Mouse (Mus musculus): Measurements from ENCODE around the gene Endod1. TPM values are rescaled to one million over a fixed set of nuclear protein-coding genes. Genes with fewer than 3 reads are reported as not detected.

Gene Endod1
- polyA plus RNA-seq, 1 experiment: 35.0 TPM

DNA sequence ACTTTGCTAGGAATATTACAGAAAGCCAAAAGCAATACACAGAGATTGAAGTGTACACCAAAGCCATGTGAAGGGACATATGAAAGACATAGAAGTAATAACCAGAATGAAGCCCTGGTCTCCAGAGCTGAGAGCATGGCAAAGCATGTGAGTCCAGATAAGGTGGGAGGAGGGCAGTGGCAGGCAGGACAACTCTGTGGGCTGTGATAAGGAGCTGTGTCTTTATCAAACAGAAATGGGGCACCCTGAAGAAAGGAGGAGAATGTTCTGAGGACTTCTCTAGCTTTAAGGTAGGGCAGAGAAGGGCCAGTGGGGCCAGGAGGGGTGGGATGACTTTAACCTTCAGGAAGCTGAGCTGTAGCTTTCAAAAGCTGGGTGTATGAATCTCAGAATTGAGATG is 12.0 kb downstream of the Endod1 start:
- H3K4me3 ChIP-seq (ENCODE audit: extremely low read depth, insufficient read depth, insufficient read length): no peak overlapping the region
- H3K4me1 ChIP-seq (ENCODE audit: control insufficient read depth, insufficient read depth, insufficient read length): peaks cover 18% of the 10 kb centered on the region
- no peaks in the 10 kb centered on the region for H3K27me3 ChIP-seq (ENCODE audit: control insufficient read depth, insufficient read depth, low read length)
- DNase-seq (ENCODE audit: low read depth in 1 of 2, low spot score in 2 of 2): no peak
- H3K27ac ChIP-seq (ENCODE audit: insufficient read depth, low read length): no peak overlapping the region
- H3K36me3 ChIP-seq (ENCODE audit: control insufficient read depth, insufficient read depth, low read length): no peaks in the 10 kb centered on the region
- no peak for TF ChIP-seq CTCF (IDR thresholded peaks at IDR 0.05; ENCODE audit: extremely low read depth, insufficient read depth, insufficient read length, insufficient replicate concordance)
- TF ChIP-seq POLR2A (IDR thresholded peaks at IDR 0.05; ENCODE audit: low read depth, low read length): no peak

DNA sequence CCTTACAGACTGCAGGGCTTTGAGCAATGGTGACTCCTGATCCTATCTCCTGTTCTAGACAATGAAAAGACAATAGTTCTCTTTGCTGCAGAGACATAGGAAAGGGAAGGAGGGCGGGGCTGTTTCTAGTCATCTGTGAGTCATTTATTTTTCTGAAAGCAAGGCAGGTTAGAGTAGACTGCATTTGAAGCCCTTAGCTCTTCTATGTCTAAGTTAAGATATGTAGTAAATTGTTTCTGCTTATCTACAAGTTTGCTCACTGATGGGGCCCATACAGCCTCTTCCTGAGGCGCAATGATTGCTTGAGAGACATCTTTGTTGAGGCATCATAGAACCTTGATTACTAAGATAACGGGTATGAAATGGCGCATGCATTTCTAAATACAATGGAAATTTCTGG is 13.5 kb downstream of the Endod1 start:
- no peak for DNase-seq (ENCODE audit: low read depth in 1 of 2, low spot score in 2 of 2)
- Histone ChIP-seq H3K36me3 (ENCODE audit: control insufficient read depth, insufficient read depth, low read length) (no peaks in the 10 kb centered on the region), H3K4me3 (ENCODE audit: extremely low read depth, insufficient read depth, insufficient read length) (no peak overlapping the region), H3K4me1 (ENCODE audit: control insufficient read depth, insufficient read depth, insufficient read length) (peaks cover 18% of the 10 kb centered on the region), H3K27ac (ENCODE audit: insufficient read depth, low read length) (no peak overlapping the region), H3K27me3 (ENCODE audit: control insufficient read depth, insufficient read depth, low read length) (no peaks in the 10 kb centered on the region)
- TF ChIP-seq CTCF (IDR thresholded peaks at IDR 0.05; ENCODE audit: extremely low read depth, insufficient read depth, insufficient read length, insufficient replicate concordance) (no peak), POLR2A (IDR thresholded peaks at IDR 0.05; ENCODE audit: low read depth, low read length) (no peak)
- WGBS: 92% methylated on average over 4 of the region's 4 CpGs

DNA sequence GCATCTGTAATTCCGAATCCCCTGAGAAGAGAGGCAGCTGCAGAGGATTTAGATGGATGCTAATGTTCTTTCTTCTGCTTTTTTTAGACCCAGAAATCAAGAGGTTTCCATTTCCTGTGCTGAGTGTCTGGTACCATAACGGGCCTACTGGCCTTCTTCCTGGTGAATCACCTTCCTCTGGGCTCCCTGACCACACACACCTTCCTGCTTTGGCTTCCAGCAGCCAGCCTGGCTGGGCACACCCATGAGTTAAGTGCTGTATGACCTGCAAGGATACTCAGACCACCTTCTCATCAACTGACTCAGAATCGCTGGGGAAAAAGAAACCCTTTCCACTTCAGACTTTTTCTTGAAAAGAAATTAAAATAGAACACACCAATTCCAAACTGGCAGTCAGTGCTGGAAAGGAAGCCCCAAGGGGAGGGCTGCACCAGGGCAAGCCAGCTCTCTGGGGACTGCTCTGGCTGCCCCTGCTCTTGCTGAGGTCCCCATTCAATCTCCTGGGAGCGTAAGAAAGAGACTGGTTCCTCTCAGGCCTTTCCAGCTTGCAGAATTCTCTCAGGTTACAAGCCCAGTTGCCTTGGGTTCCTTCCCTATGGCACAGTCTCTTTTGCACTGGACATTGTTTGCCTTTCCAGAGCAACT is 15.7 kb downstream of the Endod1 start:
- TF ChIP-seq POLR2A (IDR thresholded peaks at IDR 0.05; ENCODE audit: low read depth, low read length): no peak
- no peak for TF ChIP-seq CTCF (IDR thresholded peaks at IDR 0.05; ENCODE audit: extremely low read depth, insufficient read depth, insufficient read length, insufficient replicate concordance)
- WGBS: 19% methylated on average over 4 of the region's 4 CpGs
- no peak overlapping the region for H3K27ac ChIP-seq (ENCODE audit: insufficient read depth, low read length)
- no peak overlapping the region for H3K4me3 ChIP-seq (ENCODE audit: extremely low read depth, insufficient read depth, insufficient read length)
- DNase-seq (ENCODE audit: low read depth in 1 of 2, low spot score in 2 of 2): no peak
- no peaks in the 10 kb centered on the region for H3K36me3 ChIP-seq (ENCODE audit: control insufficient read depth, insufficient read depth, low read length)
- H3K27me3 ChIP-seq (ENCODE audit: control insufficient read depth, insufficient read depth, low read length): no peaks in the 10 kb centered on the region
- peaks cover 18% of the 10 kb centered on the region for H3K4me1 ChIP-seq (ENCODE audit: control insufficient read depth, insufficient read depth, insufficient read length)

DNA sequence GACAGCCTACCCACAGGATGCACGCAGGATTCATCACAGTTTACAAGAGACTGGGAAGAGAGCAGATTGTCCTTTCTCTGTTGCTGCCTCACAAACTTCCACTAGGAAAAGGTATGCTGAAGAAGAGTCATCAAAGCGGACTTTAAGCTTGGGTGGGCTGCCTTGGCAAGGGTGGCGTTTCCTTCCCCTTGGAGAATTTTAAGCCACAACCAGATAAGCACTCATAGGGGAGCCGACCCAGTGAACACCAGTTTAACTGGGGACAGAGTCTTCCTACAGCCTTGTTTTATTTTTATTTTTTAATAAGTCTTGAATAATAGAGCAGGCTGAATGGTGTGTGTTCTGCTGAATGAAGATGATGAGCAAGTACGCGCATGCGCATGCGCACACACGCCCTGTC is 16.6 kb downstream of the Endod1 start:
- Histone ChIP-seq H3K36me3 (ENCODE audit: control insufficient read depth, insufficient read depth, low read length) (no peaks in the 10 kb centered on the region), H3K27me3 (ENCODE audit: control insufficient read depth, insufficient read depth, low read length) (no peaks in the 10 kb centered on the region), H3K4me1 (ENCODE audit: control insufficient read depth, insufficient read depth, insufficient read length) (peaks cover 18% of the 10 kb centered on the region), H3K27ac (ENCODE audit: insufficient read depth, low read length) (no peak overlapping the region), H3K4me3 (ENCODE audit: extremely low read depth, insufficient read depth, insufficient read length) (no peak overlapping the region)
- DNase-seq (ENCODE audit: low read depth in 1 of 2, low spot score in 2 of 2): no peak
- 68% methylated on average over 9 of the region's 9 CpGs for WGBS
- TF ChIP-seq POLR2A (IDR thresholded peaks at IDR 0.05; ENCODE audit: low read depth, low read length) (no peak), CTCF (IDR thresholded peaks at IDR 0.05; ENCODE audit: extremely low read depth, insufficient read depth, insufficient read length, insufficient replicate concordance) (no peak)

DNA sequence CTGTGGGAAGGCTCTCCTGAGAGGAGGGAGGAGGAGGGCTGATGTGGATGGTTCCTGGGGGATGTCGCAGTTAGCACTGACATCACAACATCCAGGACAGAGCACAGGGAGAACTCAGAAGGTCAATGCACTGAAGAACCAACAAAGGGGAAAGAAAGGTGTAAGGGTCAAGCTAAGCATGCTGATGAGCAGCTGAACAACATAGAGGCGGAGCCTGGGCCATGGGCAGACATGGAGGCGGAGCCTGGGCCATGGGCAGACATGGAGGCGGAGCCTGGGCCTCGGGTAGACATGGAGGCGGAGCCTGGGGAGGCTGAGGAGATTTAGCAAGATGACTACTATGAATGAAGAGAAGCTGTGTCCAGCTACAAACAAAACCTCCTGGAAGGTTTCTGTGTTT is 17.8 kb downstream of the Endod1 start:
- TF ChIP-seq POLR2A (IDR thresholded peaks at IDR 0.05; ENCODE audit: low read depth, low read length) (no peak), CTCF (IDR thresholded peaks at IDR 0.05; ENCODE audit: extremely low read depth, insufficient read depth, insufficient read length, insufficient replicate concordance) (no peak)
- peaks cover 18% of the 10 kb centered on the region for H3K4me1 ChIP-seq (ENCODE audit: control insufficient read depth, insufficient read depth, insufficient read length)
- no peaks in the 10 kb centered on the region for H3K27me3 ChIP-seq (ENCODE audit: control insufficient read depth, insufficient read depth, low read length)
- no peak overlapping the region for H3K4me3 ChIP-seq (ENCODE audit: extremely low read depth, insufficient read depth, insufficient read length)
- no peaks in the 10 kb centered on the region for H3K36me3 ChIP-seq (ENCODE audit: control insufficient read depth, insufficient read depth, low read length)
- peak in 1 of 2 experiments; percentile 20 for DNase-seq (ENCODE audit: low read depth in 1 of 2, low spot score in 2 of 2)
- 77% methylated on average over 6 of the region's 6 CpGs for WGBS
- no peak overlapping the region for H3K27ac ChIP-seq (ENCODE audit: insufficient read depth, low read length)

DNA sequence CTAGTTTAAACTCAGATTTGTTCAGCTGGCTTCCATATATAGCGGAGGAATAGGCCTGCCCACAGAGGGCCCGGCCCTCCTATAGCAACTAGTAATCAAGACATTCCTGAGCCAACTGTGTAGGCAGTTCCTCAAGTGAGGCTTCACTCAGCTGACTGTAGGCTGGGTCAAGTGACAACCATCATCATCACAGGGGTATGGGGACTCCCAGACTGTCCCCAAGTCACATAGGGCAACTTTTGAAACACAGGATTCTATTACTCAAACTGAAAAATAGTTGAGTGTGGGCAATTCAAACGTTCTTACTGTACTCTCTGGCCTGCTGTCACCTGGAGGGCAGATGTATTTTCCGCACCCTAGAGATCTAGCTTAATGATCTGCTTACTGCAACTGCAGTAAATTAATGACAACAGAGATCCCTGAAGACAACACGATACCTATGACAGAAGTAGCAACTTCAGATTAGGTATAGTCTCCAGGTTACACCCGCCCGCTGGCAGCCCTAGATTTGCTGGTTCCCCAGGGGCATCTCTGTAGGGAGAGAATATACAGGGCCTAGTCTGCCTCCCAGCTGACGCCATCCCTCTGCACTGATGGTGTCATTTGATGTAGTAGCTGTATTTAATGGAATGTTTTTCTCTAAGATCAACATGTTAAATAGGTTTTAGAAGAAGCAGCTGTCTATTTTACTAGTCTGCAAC is 19.1 kb downstream of the Endod1 start:
- 92% methylated on average over 8 of the region's 8 CpGs for WGBS
- Histone ChIP-seq H3K4me1 (ENCODE audit: control insufficient read depth, insufficient read depth, insufficient read length) (peaks cover 15% of the 10 kb centered on the region; the same call in 1 of the 2 replicates), H3K27me3 (ENCODE audit: control insufficient read depth, insufficient read depth, low read length) (no peaks in the 10 kb centered on the region), H3K36me3 (ENCODE audit: control insufficient read depth, insufficient read depth, low read length) (no peaks in the 10 kb centered on the region), H3K4me3 (ENCODE audit: extremely low read depth, insufficient read depth, insufficient read length) (no peak overlapping the region), H3K27ac (ENCODE audit: insufficient read depth, low read length) (no peak overlapping the region)
- no peak for TF ChIP-seq CTCF (IDR thresholded peaks at IDR 0.05; ENCODE audit: extremely low read depth, insufficient read depth, insufficient read length, insufficient replicate concordance)
- no peak for TF ChIP-seq POLR2A (IDR thresholded peaks at IDR 0.05; ENCODE audit: low read depth, low read length)
- no peak for DNase-seq (ENCODE audit: low read depth in 1 of 2, low spot score in 2 of 2)

DNA sequence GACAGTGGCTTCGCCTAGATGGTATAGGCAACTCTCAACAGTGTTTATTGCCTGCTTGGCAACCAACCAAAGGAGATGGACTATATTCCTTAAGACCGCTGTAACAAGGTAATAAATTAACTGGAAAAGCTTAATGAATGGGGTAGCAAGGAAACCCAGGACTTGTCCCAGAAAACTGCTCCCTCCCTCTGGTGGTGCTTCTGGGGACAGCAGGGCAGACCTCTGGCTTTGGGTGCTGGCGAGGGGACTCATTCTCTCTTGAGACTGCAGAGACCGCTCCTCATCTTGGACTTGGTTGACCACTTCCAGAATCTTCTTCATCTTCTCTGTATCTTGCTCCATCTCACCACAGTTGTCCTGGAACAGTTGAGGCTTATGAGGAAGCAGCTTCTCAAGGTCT is 24.3 kb downstream of the Endod1 start:
- Histone ChIP-seq H3K36me3 (ENCODE audit: control insufficient read depth, insufficient read depth, low read length) (peaks cover 6% of the 10 kb centered on the region; the same call in 1 of the 2 replicates), H3K27me3 (ENCODE audit: control insufficient read depth, insufficient read depth, low read length) (no peaks in the 10 kb centered on the region), H3K4me1 (ENCODE audit: control insufficient read depth, insufficient read depth, insufficient read length) (no peaks in the 10 kb centered on the region), H3K4me3 (ENCODE audit: extremely low read depth, insufficient read depth, insufficient read length) (no peak overlapping the region), H3K27ac (ENCODE audit: insufficient read depth, low read length) (no peak overlapping the region)
- no peak for DNase-seq (ENCODE audit: low read depth in 1 of 2, low spot score in 2 of 2)
- TF ChIP-seq POLR2A (IDR thresholded peaks at IDR 0.05; ENCODE audit: low read depth, low read length) (no peak), CTCF (IDR thresholded peaks at IDR 0.05; ENCODE audit: extremely low read depth, insufficient read depth, insufficient read length, insufficient replicate concordance) (no peak)
- WGBS: 94% methylated on average over 4 of the region's 4 CpGs
